Mouse (Mus musculus): ENCODE results near the gene Zbtb48. TPM values are rescaled to one million over a fixed set of nuclear protein-coding genes. Genes with fewer than 3 reads are reported as not detected.
A peak's percentile ranks its signal among the peaks of the same experiment; 100 is the strongest.

The Zbtb48 gene
- total RNA-seq, 2 experiments from 2014 or later: 13.6 to 13.9 TPM

- peak overlapping the region; percentile 78 for H3K4me3 ChIP-seq
- intact Hi-C loops (cut with DNase I): loop anchor here (1.0 to 2.0 kb wide), 3 partner anchors 13 to 79 kb away; partner anchors contain the start of genes Phf13 and Zbtb48
- no peak for TF ChIP-seq CTCF (IDR thresholded peaks at IDR 0.05)
- peak; percentile 83 to 84 for DNase-seq (ENCODE audit: extremely low spot score in 1 of 2, low spot score in 2 of 2)
- H3K27ac ChIP-seq: peak overlapping the region; percentile 96
These were observed 18.1 kb downstream of the Zbtb48 start for GRCm38 (mm10) chr4:152009076-152010051.

- intact Hi-C loops (cut with DNase I): loop anchor here (1.0 kb wide), 2 partner anchors 12 to 80 kb away; partner anchors contain the start of gene Phf13
- peak within 1 kb of the TSS; percentile 78 for H3K4me3 ChIP-seq
- no peak for TF ChIP-seq CTCF (IDR thresholded peaks at IDR 0.05)
- peak within 1 kb of the TSS; percentile 96 for H3K27ac ChIP-seq
- DNase-seq (ENCODE audit: extremely low spot score in 1 of 2, low spot score in 2 of 2): peak; percentile 90 to 92
These were observed 18.8 kb downstream of the Zbtb48 start, which contains the start of gene Klhl21 for GRCm38 (mm10) chr4:152008622-152009075. Gene Klhl21 (plus strand): TSS chr4:152008803.

GRCm38 (mm10) chr4:152008148-152008500 is 19.3 kb downstream of the Zbtb48 start:
- intact Hi-C loops (cut with DNase I): no loop called here
- DNase-seq (ENCODE audit: extremely low spot score in 1 of 2, low spot score in 2 of 2): no peak
- Histone ChIP-seq H3K27ac (peak overlapping the region; percentile 96), H3K4me3 (peak overlapping the region; percentile 78)
- TF ChIP-seq CTCF (IDR thresholded peaks at IDR 0.05): no peak

GRCm38 (mm10) chr4:152007481-152008147 is 19.9 kb downstream of the Zbtb48 start:
- no peak for TF ChIP-seq CTCF (IDR thresholded peaks at IDR 0.05)
- intact Hi-C loops (cut with DNase I): no loop called here
- DNase-seq (ENCODE audit: extremely low spot score in 1 of 2, low spot score in 2 of 2): no peak
- Histone ChIP-seq H3K4me3 (peak overlapping the region; percentile 78), H3K27ac (peak overlapping the region; percentile 96)

- intact Hi-C loops (cut with DNase I): no loop called here
- TF ChIP-seq CTCF (IDR thresholded peaks at IDR 0.05): no peak
- no peak for DNase-seq (ENCODE audit: extremely low spot score in 1 of 2, low spot score in 2 of 2)
- no peak overlapping the region for H3K4me3 ChIP-seq
- H3K27ac ChIP-seq: peak overlapping the region; percentile 96
These were observed 20.7 kb downstream of the Zbtb48 start for GRCm38 (mm10) chr4:152006812-152007211.

GRCm38 (mm10) chr4:152006137-152006536 is 21.3 kb downstream of the Zbtb48 start:
- intact Hi-C loops (cut with DNase I): no loop called here
- no peak overlapping the region for H3K27ac ChIP-seq
- no peak for DNase-seq (ENCODE audit: extremely low spot score in 1 of 2, low spot score in 2 of 2)
- H3K4me3 ChIP-seq: no peak overlapping the region
- peak; percentile 42 for TF ChIP-seq CTCF (IDR thresholded peaks at IDR 0.05)

- no peak for DNase-seq (ENCODE audit: extremely low spot score in 1 of 2, low spot score in 2 of 2)
- intact Hi-C loops (cut with DNase I): no loop called here
- TF ChIP-seq CTCF (IDR thresholded peaks at IDR 0.05): no peak
- Histone ChIP-seq H3K27ac (no peak overlapping the region), H3K4me3 (no peak overlapping the region)
These were observed 25.4 kb downstream of the Zbtb48 start for GRCm38 (mm10) chr4:152002063-152002462.

- no peak for DNase-seq (ENCODE audit: extremely low spot score in 1 of 2, low spot score in 2 of 2)
- no peak; the same call in none of the 2 replicates for TF ChIP-seq CTCF (IDR thresholded peaks at IDR 0.05)
- no peak overlapping the region for H3K4me3 ChIP-seq
- H3K27ac ChIP-seq: no peak overlapping the region
- intact Hi-C loops (cut with DNase I): no loop called here
These were observed 26.1 kb downstream of the Zbtb48 start for GRCm38 (mm10) chr4:152001335-152001734.

GRCm38 (mm10) chr4:152000906-152001305 is 26.6 kb downstream of the Zbtb48 start:
- no peak overlapping the region for H3K27ac ChIP-seq
- no peak for DNase-seq (ENCODE audit: extremely low spot score in 1 of 2, low spot score in 2 of 2)
- no peak overlapping the region for H3K4me3 ChIP-seq
- TF ChIP-seq CTCF (IDR thresholded peaks at IDR 0.05): no peak
- intact Hi-C loops (cut with DNase I): no loop called here

- intact Hi-C loops (cut with DNase I): no loop called here
- no peak for DNase-seq (ENCODE audit: extremely low spot score in 1 of 2, low spot score in 2 of 2)
- TF ChIP-seq CTCF (IDR thresholded peaks at IDR 0.05): no peak
- Histone ChIP-seq H3K4me3 (no peak overlapping the region), H3K27ac (no peak overlapping the region)
These were observed 28.0 kb downstream of the Zbtb48 start for GRCm38 (mm10) chr4:151999481-151999880.

GRCm38 (mm10) chr4:151997701-151998100 is 29.8 kb downstream of the Zbtb48 start:
- H3K4me3 ChIP-seq: peak overlapping the region; percentile 97; the same call in 1 of the 2 replicates
- no peak for TF ChIP-seq CTCF (IDR thresholded peaks at IDR 0.05)
- intact Hi-C loops (cut with DNase I): no loop called here
- no peak overlapping the region for H3K27ac ChIP-seq
- no peak for DNase-seq (ENCODE audit: extremely low spot score in 1 of 2, low spot score in 2 of 2)

- H3K27ac ChIP-seq: peak overlapping the region; percentile 99
- peak overlapping the region; percentile 97 for H3K4me3 ChIP-seq
- intact Hi-C loops (cut with DNase I): loop anchor here (1.0 kb wide), 1 partner anchor 12 kb away; no protein-coding TSS in a partner anchor
- no peak for TF ChIP-seq CTCF (IDR thresholded peaks at IDR 0.05)
- no peak for DNase-seq (ENCODE audit: extremely low spot score in 1 of 2, low spot score in 2 of 2)
These were observed 30.6 kb downstream of the Zbtb48 start for GRCm38 (mm10) chr4:151996951-151997222.
